Mouse (Mus musculus) liver, embryonic 16.5 days (tissue): ENCODE measurements around the gene Smurf2. TPM values are rescaled to one million over a fixed set of nuclear protein-coding genes. Genes with fewer than 3 reads are reported as not detected.

Experiments used
- ATAC-seq: fragments of 200-750 bp; cut with Nextera tagmentation; 2 replicates; pipeline ENCODE4 v1.8.0; 2017; ENCODE audit warnings: low read depth, mild to moderate bottlenecking, moderate number of reproducible peaks, moderate library complexity
- H3K27ac ChIP-seq: fragments of 300-500 bp; sonication (generic); 2 replicates; pipeline ENCODE4 v1.5.1; 2014; ENCODE audit warnings: mild to moderate bottlenecking, low read length
- H3K27me3 ChIP-seq: fragments of 300-500 bp; sonication (generic); 2 replicates; pipeline ENCODE4 v1.6.1; 2014; ENCODE audit warnings: low read depth, low read length, mixed read lengths; ENCODE audit not compliant: control insufficient read depth, insufficient read depth
- H3K36me3 ChIP-seq: fragments of 300-500 bp; sonication (generic); 2 replicates; pipeline ENCODE4 v1.6.1; 2014; ENCODE audit warnings: mild to moderate bottlenecking; ENCODE audit not compliant: control insufficient read depth, insufficient read depth
- H3K4me1 ChIP-seq: fragments of 300-500 bp; sonication (generic); 2 replicates; pipeline ENCODE4 v1.6.1; 2014; ENCODE audit warnings: low read depth, low read length, mixed read lengths; ENCODE audit not compliant: control insufficient read depth
- H3K4me2 ChIP-seq: fragments of 300-500 bp; sonication (generic); 2 replicates; pipeline ENCODE4 v1.6.1; 2014; ENCODE audit warnings: low read depth, low read length, mixed read lengths
- H3K4me3 ChIP-seq: fragments of 300-500 bp; sonication (generic); 2 replicates; pipeline ENCODE4 v1.5.1; 2014; ENCODE audit warnings: low read depth, mild to moderate bottlenecking, low read length
- H3K9ac ChIP-seq: fragments of 300-500 bp; sonication (generic); 2 replicates; pipeline ENCODE4 v1.6.1; 2014; ENCODE audit warnings: low read depth, low read length
- H3K9me3 ChIP-seq: fragments of 300-500 bp; sonication (generic); replicated peaks from 2 replicates; pipeline ENCODE4 v1.6.1; 2016; ENCODE audit warnings: low read length; ENCODE audit not compliant: control insufficient read depth
- WGBS: fragments of 180-500 bp; shearing (Covaris S2); extraction: QIAGEN DNeasy Blood & Tissue Kit; methylation state at CpG from one replicate; pipeline ENCODE4 v1.1.7; 2014; ENCODE audit not compliant: insufficient replicate concordance; 5-methylcytosine and 5-hydroxymethylcytosine counted together
- polyA plus RNA-seq: library from polyadenylated mRNA; unstranded; fragments of >200 nt; fragmentation: Nextera tagmentation; extraction: Ambion mirVana; gene quantifications from 2 replicates; pipeline ENCODE4 v1.2.1, GENCODE M21; 2015

The Smurf2 gene
- polyA plus RNA-seq, 1 experiment from 2014 or later = 3.3 TPM

DNA sequence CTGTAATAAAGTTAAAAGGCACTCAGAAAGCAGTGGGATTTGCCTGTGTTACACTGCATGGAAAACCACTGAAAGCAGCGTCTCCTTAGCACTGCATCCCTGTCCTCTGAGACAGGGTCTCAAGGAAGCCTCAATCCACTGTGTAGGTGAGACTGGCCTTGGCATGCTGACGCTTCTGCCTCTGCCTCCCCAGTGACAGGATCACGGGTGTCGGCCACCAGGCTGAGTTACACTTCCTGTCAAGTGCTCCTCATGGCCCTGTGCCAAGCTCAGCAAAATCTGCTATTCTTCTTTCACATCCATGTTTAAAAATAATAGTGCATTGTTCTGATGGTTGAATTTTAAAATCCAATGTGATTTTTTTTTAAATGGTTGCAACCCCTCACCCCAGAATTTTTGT, 99.5 kb downstream of the Smurf2 start:
- H3K4me3 ChIP-seq = no peak overlapping the region
- no peak for ATAC-seq
- no peak overlapping the region for H3K4me2 ChIP-seq
- H3K9me3 ChIP-seq = no peaks in the 10 kb centered on the region
- H3K36me3 ChIP-seq = peaks cover 22% of the 10 kb centered on the region
- 52% methylated on average over 4 of the region's 4 CpGs for WGBS
- no peaks in the 10 kb centered on the region for H3K4me1 ChIP-seq
- no peak overlapping the region for H3K27ac ChIP-seq
- no peaks in the 10 kb centered on the region for H3K27me3 ChIP-seq
- no peak overlapping the region for H3K9ac ChIP-seq

DNA sequence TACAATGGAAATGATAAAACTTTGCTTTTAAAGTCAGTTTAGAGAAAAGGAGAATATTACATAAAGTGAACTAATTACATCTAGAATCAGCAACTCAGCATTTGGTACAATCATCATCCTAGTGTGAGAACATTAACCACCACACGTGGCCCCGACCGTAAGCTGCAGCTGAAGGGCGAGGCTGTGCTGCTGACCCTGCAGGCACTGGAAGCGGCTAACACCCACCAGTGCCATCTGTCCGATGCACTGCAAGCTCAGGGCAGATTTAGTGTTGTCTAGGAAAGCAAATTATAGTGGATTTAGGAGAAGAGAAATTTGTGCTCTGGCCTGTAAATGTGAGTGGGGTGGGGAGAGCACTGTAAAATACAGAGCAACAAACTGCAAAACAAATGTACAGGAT, 100.3 kb downstream of the Smurf2 start:
- Histone ChIP-seq H3K9me3 (no peaks in the 10 kb centered on the region), H3K4me2 (no peak overlapping the region), H3K36me3 (peaks cover 23% of the 10 kb centered on the region), H3K27me3 (no peaks in the 10 kb centered on the region), H3K9ac (no peak overlapping the region), H3K27ac (no peak overlapping the region), H3K4me3 (no peak overlapping the region), H3K4me1 (no peaks in the 10 kb centered on the region)
- ATAC-seq = no peak
- WGBS = 77% methylated on average over 6 of the region's 6 CpGs

DNA sequence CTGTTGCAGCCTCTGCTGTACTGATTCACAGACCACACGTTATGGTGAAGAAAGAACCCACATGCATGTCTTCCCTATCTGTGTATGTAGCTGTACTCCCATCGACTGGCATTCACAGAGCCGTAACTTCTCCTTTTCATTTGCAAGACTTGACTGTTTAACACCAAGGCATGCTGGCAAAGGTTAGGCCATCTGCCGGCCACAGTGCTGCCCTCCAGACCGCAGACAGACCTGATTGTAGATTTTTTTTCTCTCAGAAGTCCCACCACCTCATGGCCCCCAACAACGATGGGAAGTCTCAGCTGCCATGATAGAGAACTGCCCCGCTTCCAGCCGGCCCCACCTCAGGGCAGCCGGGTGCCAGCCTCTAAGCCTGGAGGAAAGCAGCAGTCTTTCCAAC, 100.9 kb downstream of the Smurf2 start:
- Histone ChIP-seq H3K27ac (no peak overlapping the region), H3K4me3 (no peak overlapping the region), H3K27me3 (no peaks in the 10 kb centered on the region), H3K9ac (no peak overlapping the region), H3K36me3 (peaks cover 23% of the 10 kb centered on the region), H3K4me2 (no peak overlapping the region), H3K4me1 (no peaks in the 10 kb centered on the region; the same call in 1 of the 2 replicates), H3K9me3 (no peaks in the 10 kb centered on the region)
- no peak for ATAC-seq
- WGBS = 62% methylated on average over 9 of the region's 9 CpGs

DNA sequence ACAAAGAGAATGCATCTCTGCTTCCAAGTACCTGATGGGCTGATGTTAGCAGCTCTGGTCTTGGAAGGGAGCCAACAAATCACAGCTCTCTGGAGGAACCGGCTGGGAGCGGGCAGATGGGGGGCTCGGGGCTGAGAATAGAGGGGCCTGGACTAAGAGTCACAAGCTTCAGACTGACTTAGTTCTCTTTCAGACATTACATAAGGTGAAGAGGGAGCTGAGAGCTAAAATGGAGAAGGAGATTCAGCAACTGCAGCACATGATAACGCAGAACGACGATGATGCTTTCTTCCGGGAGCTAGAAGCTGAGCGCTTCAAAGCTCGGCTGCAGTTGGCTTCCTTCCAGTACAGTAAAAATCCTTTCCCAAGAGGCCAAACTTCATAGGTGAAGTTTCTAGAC, 102.2 kb downstream of the Smurf2 start:
- Histone ChIP-seq H3K9ac (no peak overlapping the region), H3K27ac (no peak overlapping the region), H3K36me3 (peaks cover 23% of the 10 kb centered on the region), H3K4me2 (no peak overlapping the region), H3K4me3 (no peak overlapping the region), H3K27me3 (no peaks in the 10 kb centered on the region), H3K4me1 (no peaks in the 10 kb centered on the region; the same call in 1 of the 2 replicates), H3K9me3 (no peaks in the 10 kb centered on the region)
- no peak for ATAC-seq
- WGBS = 79% methylated on average over 9 of the region's 9 CpGs

DNA sequence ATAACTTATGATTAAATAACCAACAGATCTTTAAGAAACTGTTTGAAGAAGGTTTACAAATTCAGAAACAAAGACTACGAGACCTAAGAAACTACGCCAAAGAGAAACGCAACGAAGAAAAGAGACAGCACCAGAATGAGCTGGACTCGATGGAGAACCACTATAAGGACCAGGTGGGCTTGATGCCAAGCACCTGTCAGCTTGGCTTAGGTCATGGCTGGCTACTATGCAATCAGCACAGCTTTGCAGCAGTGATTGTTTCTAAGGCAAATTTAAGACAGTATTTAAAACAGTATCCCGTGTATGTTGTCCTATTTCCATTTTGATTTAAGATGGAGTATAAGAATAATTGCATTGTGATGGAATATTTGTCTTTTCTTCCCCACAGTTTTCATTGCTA, 102.7 kb downstream of the Smurf2 start:
- Histone ChIP-seq H3K27ac (no peak overlapping the region), H3K9ac (no peak overlapping the region), H3K4me2 (no peak overlapping the region), H3K4me1 (no peaks in the 10 kb centered on the region; the same call in 1 of the 2 replicates), H3K36me3 (peaks cover 23% of the 10 kb centered on the region), H3K9me3 (no peaks in the 10 kb centered on the region), H3K4me3 (no peak overlapping the region), H3K27me3 (no peaks in the 10 kb centered on the region)
- ATAC-seq = no peak
- WGBS = 87% methylated on average over 6 of the region's 6 CpGs

DNA sequence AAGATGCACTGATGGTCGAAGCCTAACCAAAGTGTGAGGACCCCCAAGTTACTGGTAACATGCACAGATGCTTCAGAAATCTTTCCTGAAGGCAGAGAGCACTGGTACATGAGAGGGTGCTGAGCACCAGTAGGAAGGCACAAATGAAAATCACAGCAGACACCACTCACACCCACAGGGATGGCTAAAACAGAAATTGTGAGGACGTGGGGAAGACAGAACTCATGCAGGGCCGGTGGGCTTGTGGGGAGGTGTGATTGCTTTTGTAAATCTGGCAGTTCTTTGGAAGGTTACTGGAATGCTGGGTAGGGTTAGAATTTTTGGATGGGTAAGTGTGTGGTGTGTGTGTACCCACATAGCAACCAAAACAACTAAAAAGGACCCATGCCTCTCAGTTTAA, 103.4 kb downstream of the Smurf2 start:
- no peaks in the 10 kb centered on the region for H3K9me3 ChIP-seq
- 74% methylated on average over 3 of the region's 3 CpGs for WGBS
- peaks cover 23% of the 10 kb centered on the region for H3K36me3 ChIP-seq
- H3K27ac ChIP-seq = no peak overlapping the region
- no peaks in the 10 kb centered on the region; the same call in 1 of the 2 replicates for H3K4me1 ChIP-seq
- ATAC-seq = no peak
- H3K9ac ChIP-seq = no peak overlapping the region
- H3K4me3 ChIP-seq = no peak overlapping the region
- H3K4me2 ChIP-seq = no peak overlapping the region
- no peaks in the 10 kb centered on the region for H3K27me3 ChIP-seq

DNA sequence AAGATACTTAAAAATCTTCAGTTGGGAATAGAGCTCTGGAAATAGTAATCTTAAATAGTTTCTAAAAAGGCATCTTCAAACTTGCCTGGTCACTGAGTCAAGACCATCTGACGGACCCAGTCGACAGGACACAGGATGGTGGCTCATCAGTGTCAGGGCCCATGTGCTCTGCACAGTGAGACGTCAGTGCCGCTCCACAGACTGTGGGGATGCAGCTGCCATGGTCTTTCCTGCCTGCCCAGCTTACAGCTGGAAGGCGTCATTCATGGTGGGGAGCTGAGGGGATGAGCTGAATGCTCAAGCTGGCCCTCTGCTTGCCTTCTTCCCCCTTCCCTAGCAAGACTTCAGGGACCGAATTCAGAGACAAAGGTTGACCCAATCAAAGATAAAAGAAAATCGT, 104.2 kb downstream of the Smurf2 start:
- Histone ChIP-seq H3K36me3 (peaks cover 25% of the 10 kb centered on the region), H3K27ac (no peak overlapping the region), H3K9ac (no peak overlapping the region), H3K27me3 (no peaks in the 10 kb centered on the region), H3K4me2 (no peak overlapping the region), H3K4me1 (no peaks in the 10 kb centered on the region; the same call in 1 of the 2 replicates), H3K4me3 (no peak overlapping the region), H3K9me3 (no peaks in the 10 kb centered on the region)
- ATAC-seq = no peak
- WGBS = 77% methylated on average over 7 of the region's 7 CpGs

DNA sequence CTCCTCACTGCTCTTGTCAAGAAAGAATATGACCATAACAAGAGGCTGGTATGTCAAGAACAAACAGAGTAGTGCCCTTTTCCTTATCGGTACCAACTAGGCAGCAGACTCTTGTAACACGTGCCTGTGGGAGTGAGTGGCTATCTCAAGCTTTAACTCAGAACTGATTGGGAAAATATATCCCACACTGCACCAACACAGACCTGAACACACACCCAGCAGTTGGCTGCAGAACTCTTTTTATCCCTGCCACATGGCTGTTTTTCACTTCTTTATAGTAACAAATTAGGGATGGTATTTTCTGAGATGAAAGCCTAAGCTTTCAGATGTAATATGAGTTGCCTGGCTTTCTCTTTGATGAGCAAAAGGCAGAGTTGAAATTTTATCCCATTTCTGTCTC, 104.8 kb downstream of the Smurf2 start:
- ATAC-seq = no peak
- Histone ChIP-seq H3K4me3 (no peak overlapping the region), H3K4me2 (no peak overlapping the region), H3K27me3 (no peaks in the 10 kb centered on the region), H3K36me3 (peaks cover 26% of the 10 kb centered on the region), H3K9ac (no peak overlapping the region), H3K27ac (no peak overlapping the region), H3K9me3 (no peaks in the 10 kb centered on the region), H3K4me1 (no peaks in the 10 kb centered on the region; the same call in 1 of the 2 replicates)
- WGBS = 65% methylated on average over 2 of the region's 2 CpGs

DNA sequence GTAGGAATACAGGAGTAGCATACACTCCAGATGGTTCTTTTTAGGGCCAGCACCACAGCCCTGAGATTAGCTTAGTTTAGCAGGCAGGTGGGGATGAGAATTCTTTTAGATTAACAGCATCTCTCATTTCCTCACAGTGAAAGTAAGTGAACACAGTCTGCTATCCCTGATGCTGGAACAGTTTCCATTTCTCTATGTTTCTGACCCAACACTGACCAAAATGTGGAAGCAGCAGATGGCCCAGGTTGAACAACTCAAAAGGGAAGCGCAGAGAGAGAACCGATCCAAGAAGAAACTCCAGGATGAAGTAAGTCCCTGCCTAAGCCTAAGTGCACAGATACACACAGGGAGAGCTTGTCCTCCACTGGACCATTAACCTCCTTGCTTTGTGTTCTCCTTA, 105.2 kb downstream of the Smurf2 start:
- H3K4me3 ChIP-seq = no peak overlapping the region
- no peak for ATAC-seq
- no peak overlapping the region for H3K4me2 ChIP-seq
- H3K36me3 ChIP-seq = peaks cover 28% of the 10 kb centered on the region
- no peaks in the 10 kb centered on the region for H3K27me3 ChIP-seq
- no peak overlapping the region for H3K27ac ChIP-seq
- 92% methylated on average over 2 of the region's 2 CpGs for WGBS
- H3K9me3 ChIP-seq = no peaks in the 10 kb centered on the region
- no peaks in the 10 kb centered on the region; the same call in 1 of the 2 replicates for H3K4me1 ChIP-seq
- H3K9ac ChIP-seq = no peak overlapping the region
